Mouse (Mus musculus) neural tube, embryonic 12.5 days (tissue): ENCODE measurements at regions not wholly inside any gene's neighbourhood (a gene's known extent, or its start where the extent isn't known, plus 50 kb on each side); places are given as distances from the start of the nearest gene placed in this dataset.

Experiments
- ATAC-seq: fragments of 200-750 bp; cut with Nextera tagmentation; 2 replicates; pipeline ENCODE4 v1.8.0; 2017; ENCODE audit warnings: low read depth, mild to moderate bottlenecking, moderate TSS enrichment, moderate library complexity; ENCODE audit not compliant: low FRiP score
- H3K27ac ChIP-seq: fragments of 300-500 bp; sonication (generic); 2 replicates; pipeline ENCODE4 v1.5.1; 2016
- H3K27me3 ChIP-seq: fragments of 300-500 bp; sonication (generic); replicated peaks from 2 replicates; pipeline ENCODE4 v1.6.1; 2016; ENCODE audit warnings: mild to moderate bottlenecking
- H3K36me3 ChIP-seq: fragments of 300-500 bp; sonication (generic); 2 replicates; pipeline ENCODE4 v1.6.1; 2016; ENCODE audit warnings: mild to moderate bottlenecking
- H3K4me1 ChIP-seq: fragments of 300-500 bp; sonication (generic); 2 replicates; pipeline ENCODE4 v1.6.1; 2016
- H3K4me2 ChIP-seq: fragments of 300-500 bp; sonication (generic); replicated peaks from 2 replicates; pipeline ENCODE4 v1.6.1; 2016; ENCODE audit warnings: mild to moderate bottlenecking
- H3K4me3 ChIP-seq: fragments of 300-500 bp; sonication (generic); 2 replicates; pipeline ENCODE4 v1.5.1; 2016
- H3K9ac ChIP-seq: fragments of 300-500 bp; sonication (generic); 2 replicates; pipeline ENCODE4 v1.6.1; 2016; ENCODE audit warnings: mild to moderate bottlenecking
- H3K9me3 ChIP-seq: fragments of 300-500 bp; sonication (generic); 2 replicates; pipeline ENCODE4 v1.6.1; 2016; ENCODE audit warnings: mild to moderate bottlenecking
- WGBS: fragments of 180-500 bp; shearing (Covaris S2); methylation state at CpG from one replicate; pipeline ENCODE4 v1.1.7; 2016; 5-methylcytosine and 5-hydroxymethylcytosine counted together

DNA sequence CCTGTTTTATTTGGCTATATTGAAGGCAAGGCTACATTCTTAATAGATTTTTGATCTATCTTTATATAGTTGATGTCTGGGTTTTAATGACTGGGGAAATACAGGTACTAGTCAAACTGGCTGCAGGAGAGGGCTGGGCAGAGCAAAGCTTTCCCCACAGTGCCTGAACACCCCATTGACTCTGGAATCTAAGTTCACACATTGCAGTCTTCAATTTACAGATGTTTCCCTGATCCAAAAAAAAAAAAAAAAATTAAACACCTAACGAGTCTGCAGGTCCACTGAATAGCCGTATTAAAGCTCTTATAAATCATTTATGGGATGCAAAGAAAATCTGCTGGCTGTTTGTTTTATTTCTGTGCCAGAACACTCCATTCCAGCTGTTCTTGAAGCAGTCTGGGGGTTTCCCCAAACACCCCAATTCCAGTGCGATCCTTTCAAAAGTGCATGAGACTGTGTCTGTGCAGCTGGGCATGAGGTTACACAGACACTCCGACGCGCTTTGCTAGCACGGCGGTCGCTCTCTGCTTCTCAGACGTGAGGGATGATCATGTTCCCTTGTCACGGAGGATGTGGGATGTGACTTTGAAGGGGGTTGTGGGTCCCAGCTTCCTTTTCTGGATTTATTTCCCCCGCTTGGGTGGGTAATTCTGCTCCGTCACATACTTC is 173.3 kb upstream of the Tut7 start:
- Histone ChIP-seq H3K27me3 (no peaks in the 10 kb centered on the region), H3K36me3 (no peaks in the 10 kb centered on the region), H3K9me3 (no peaks in the 10 kb centered on the region), H3K27ac (no peak overlapping the region), H3K4me3 (no peak overlapping the region), H3K4me1 (no peaks in the 10 kb centered on the region), H3K9ac (no peak overlapping the region), H3K4me2 (no peak overlapping the region)
- 85% methylated on average over 13 of the region's 13 CpGs for WGBS
- ATAC-seq, result no peak

DNA sequence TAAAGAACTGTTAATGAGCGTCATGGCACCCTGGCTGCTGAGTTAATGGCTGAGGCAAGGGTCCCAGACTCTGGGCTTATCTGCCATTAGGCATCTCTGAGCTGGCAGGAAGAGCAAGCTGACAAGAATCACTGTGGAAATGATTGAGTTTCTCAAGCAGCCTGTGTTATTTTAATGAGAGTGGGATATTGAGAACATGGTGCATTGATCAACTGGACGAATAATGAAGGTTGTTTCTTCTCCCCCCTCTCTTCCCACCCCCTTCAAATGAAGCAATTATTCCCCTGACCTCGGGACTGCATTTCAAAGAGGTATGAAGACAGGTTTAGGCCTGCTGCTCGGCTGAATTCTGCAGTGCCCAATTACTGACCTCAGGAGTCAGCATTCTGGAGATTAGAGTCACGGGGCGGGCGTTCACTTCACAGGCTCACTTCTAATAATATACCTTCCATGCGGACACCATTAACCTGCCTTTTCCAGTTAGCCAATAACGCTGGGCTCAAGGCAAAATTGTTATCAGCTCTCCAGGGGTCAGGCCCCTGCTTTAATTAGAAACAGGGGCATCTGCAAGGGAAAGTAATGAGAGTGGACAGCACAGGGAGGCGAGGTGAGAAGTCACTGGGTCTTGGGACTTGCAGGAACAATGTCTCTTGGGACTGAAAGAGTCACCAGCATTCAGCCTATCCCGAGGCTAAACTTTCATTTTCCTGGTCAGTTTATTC is 170.0 kb upstream of the Tut7 start:
- no peak overlapping the region for H3K4me2 ChIP-seq
- ATAC-seq, result no peak
- no peaks in the 10 kb centered on the region; the same call in 1 of the 2 replicates for H3K9me3 ChIP-seq
- no peaks in the 10 kb centered on the region for H3K36me3 ChIP-seq
- no peak overlapping the region for H3K27ac ChIP-seq
- no peak overlapping the region for H3K9ac ChIP-seq
- peaks cover 6% of the 10 kb centered on the region; the same call in 1 of the 2 replicates for H3K4me1 ChIP-seq
- no peak overlapping the region for H3K4me3 ChIP-seq
- 68% methylated on average over 11 of the region's 11 CpGs for WGBS
- H3K27me3 ChIP-seq, result no peaks in the 10 kb centered on the region

DNA sequence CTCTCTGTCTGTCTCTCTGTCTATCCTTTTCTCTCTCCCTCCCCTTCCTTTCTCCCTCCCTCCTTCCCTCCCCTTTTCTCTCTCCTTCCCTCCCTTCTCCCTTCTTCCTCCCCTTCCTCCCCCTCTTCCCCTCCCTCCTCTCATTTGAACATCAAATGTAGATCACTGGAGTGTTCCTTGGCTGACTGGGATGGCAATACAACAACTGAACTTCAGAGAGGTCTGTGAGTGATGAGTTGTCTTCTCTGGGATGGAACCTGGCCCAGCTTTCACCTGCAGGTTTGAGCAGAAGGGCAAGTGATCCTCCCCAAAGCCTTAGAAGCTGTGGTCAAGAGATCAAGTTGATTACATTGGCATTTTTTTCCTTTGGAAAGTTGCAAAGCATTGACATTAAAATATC is 169.4 kb upstream of the Tut7 start:
- Histone ChIP-seq H3K4me2 (no peak overlapping the region), H3K9ac (no peak overlapping the region), H3K4me1 (peaks cover 6% of the 10 kb centered on the region; the same call in 1 of the 2 replicates), H3K36me3 (no peaks in the 10 kb centered on the region), H3K4me3 (no peak overlapping the region), H3K9me3 (no peaks in the 10 kb centered on the region; the same call in 1 of the 2 replicates), H3K27ac (no peak overlapping the region), H3K27me3 (no peaks in the 10 kb centered on the region)
- no peak for ATAC-seq

GRCm38 (mm10) chr13:59990402-59991280 is 167.7 kb upstream of the Tut7 start:
- no peaks in the 10 kb centered on the region; the same call in 1 of the 2 replicates for H3K9me3 ChIP-seq
- no peaks in the 10 kb centered on the region for H3K36me3 ChIP-seq
- no peak overlapping the region for H3K4me3 ChIP-seq
- H3K4me1 ChIP-seq, result peaks cover 6% of the 10 kb centered on the region; the same call in 1 of the 2 replicates
- no peak overlapping the region for H3K27ac ChIP-seq
- 66% methylated on average over 10 of the region's 10 CpGs for WGBS
- no peak overlapping the region for H3K4me2 ChIP-seq
- H3K9ac ChIP-seq, result no peak overlapping the region
- ATAC-seq, result no peak
- H3K27me3 ChIP-seq, result no peaks in the 10 kb centered on the region

DNA sequence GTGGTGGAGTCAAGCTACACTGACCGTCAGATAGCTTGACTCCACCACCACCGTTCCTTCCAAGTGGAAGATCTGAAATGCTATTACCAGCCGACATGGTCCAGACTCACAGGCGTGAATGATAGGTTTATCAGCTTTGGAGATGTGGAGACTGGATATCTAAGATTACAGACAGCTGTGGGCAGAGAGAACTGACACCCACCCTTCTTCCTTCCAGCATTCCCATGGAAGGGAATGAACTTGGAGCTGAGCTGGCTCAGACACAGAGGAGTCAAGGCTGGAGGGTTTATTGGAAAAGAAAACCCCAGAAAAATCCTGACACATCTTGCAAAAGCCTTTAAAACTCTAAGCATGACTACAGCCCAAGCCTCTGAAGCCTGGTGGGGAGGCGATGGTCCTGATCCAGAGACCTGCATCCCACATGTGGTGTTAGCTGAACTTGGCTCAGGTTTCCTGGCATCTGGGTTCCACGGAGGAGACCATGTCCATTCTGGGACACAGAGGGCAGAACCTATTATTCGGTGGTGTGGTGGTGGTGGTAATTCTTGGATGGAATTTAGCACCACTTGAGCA is 165.5 kb upstream of the Tut7 start:
- no peak overlapping the region for H3K9ac ChIP-seq
- peaks cover 6% of the 10 kb centered on the region; the same call in 1 of the 2 replicates for H3K4me1 ChIP-seq
- WGBS, result 87% methylated on average over 7 of the region's 7 CpGs
- H3K27ac ChIP-seq, result no peak overlapping the region
- H3K36me3 ChIP-seq, result no peaks in the 10 kb centered on the region
- H3K27me3 ChIP-seq, result no peaks in the 10 kb centered on the region
- no peak overlapping the region for H3K4me2 ChIP-seq
- no peak for ATAC-seq
- H3K4me3 ChIP-seq, result no peak overlapping the region
- H3K9me3 ChIP-seq, result no peaks in the 10 kb centered on the region; the same call in 1 of the 2 replicates

- Histone ChIP-seq H3K27ac (no peak overlapping the region), H3K4me3 (no peak overlapping the region), H3K27me3 (no peaks in the 10 kb centered on the region), H3K36me3 (no peaks in the 10 kb centered on the region), H3K4me1 (peaks cover 12% of the 10 kb centered on the region), H3K4me2 (no peak overlapping the region), H3K9me3 (no peaks in the 10 kb centered on the region), H3K9ac (no peak overlapping the region)
- ATAC-seq, result no peak
- 93% methylated on average over 5 of the region's 5 CpGs for WGBS
These were observed 153.5 kb upstream of the Tut7 start for GRCm38 (mm10) chr13:59976425-59976824.

DNA sequence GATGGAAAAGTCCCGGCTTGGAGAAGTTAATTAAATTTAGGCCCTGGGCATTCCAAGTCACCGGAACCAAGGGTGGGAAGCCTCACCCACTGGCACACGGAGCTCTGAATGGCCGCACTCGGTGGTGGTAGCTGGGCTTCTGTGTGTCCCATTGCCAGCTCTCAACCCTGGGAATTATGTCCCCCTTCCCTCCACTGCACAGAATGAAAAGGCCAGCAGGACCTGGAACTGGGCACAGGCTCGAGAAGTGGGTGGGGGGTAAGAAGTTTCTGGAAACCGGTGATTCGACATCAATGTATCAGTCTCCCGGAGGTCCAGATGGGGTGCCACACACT is 149.1 kb upstream of the Tut7 start:
- H3K27me3 ChIP-seq, result 0 out of 2 replicates have a peak, but pooled peaks cover 6% of the 10 kb centered on the region
- no peak overlapping the region for H3K9ac ChIP-seq
- no peaks in the 10 kb centered on the region for H3K9me3 ChIP-seq
- no peak overlapping the region for H3K4me3 ChIP-seq
- H3K4me2 ChIP-seq, result peak overlapping the region; percentile 56
- H3K27ac ChIP-seq, result no peak overlapping the region
- no peaks in the 10 kb centered on the region for H3K36me3 ChIP-seq
- 47% methylated on average over 9 of the region's 9 CpGs for WGBS
- H3K4me1 ChIP-seq, result peaks cover 23% of the 10 kb centered on the region
- peak; percentile 57 for ATAC-seq

DNA sequence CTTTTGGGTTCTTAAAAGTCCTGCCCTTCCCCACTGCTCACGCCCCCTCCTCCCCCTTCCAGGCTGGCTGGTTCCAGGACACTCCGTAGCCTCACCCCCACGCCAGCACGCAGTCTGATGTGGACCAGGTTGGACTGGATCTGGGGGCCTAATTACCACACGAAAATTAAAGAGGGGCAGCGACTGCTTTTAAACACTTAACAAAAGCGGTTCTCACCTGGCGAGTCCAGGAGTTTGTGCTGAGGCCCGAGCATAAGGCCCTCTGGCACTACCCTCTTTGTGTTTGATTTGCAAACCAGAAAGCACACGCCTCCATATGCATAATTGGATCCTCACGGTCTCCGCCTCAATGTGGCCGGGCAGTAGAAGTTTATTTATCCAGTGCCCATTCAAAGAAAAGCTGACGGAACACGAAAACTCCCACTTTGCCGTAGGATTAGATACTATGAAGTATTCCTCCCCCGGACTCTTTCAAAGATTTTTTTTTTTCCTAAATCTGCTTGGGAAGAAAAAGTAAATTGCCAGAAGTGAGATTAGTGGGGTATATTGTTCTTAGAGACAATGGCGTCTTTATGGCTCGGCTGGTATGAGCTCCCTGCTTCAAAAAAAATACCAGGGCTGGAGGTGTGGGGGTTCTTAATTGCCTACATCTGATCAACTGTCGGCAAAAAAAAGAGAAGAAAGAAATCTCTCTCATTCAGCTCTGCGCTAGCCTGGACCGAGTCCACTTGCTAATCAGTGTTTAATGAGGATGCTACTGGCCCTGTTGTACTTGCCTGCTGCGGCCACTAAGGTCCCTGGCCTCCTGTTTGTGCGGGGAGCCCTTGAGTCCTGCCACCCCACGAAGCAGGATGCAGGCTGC is 148.5 kb upstream of the Tut7 start:
- H3K9ac ChIP-seq, result no peak overlapping the region
- H3K4me2 ChIP-seq, result peak overlapping the region; percentile 56
- H3K27ac ChIP-seq, result 0 out of 2 replicates have a peak overlapping the region, but pooled peaks have one; percentile 26
- ATAC-seq, result peak; percentile 79
- WGBS, result 2% methylated on average over 25 of the region's 25 CpGs
- H3K4me3 ChIP-seq, result peak overlapping the region; percentile 4; the same call in 1 of the 2 replicates
- no peaks in the 10 kb centered on the region for H3K9me3 ChIP-seq
- H3K4me1 ChIP-seq, result peaks cover 23% of the 10 kb centered on the region
- H3K36me3 ChIP-seq, result no peaks in the 10 kb centered on the region
- H3K27me3 ChIP-seq, result 0 out of 2 replicates have a peak, but pooled peaks cover 6% of the 10 kb centered on the region

DNA sequence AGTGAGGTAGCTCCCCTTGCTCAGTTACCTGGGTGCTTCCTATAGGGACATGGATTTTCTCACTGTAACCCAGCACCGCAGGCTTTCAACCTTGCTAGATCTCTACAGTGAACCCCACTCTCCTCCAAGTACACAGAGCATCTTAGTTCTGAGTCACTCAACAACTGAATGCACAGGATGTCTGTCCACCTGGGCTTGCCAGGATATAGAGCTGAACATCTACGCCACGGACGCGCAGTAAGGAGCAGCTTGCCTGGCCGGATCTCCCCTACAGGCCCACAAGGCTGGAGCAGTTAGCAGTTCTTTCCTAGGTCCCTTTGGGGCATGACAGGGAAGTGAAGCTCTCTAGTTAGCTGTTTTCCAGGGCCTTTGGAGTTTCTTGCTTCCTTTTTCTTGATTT is 147.5 kb upstream of the Tut7 start:
- no peak overlapping the region for H3K4me3 ChIP-seq
- H3K4me1 ChIP-seq, result peaks cover 23% of the 10 kb centered on the region
- H3K27ac ChIP-seq, result no peak overlapping the region
- H3K4me2 ChIP-seq, result no peak overlapping the region
- H3K9ac ChIP-seq, result no peak overlapping the region
- no peak for ATAC-seq
- H3K9me3 ChIP-seq, result no peaks in the 10 kb centered on the region
- 0 out of 2 replicates have a peak, but pooled peaks cover 6% of the 10 kb centered on the region for H3K27me3 ChIP-seq
- 58% methylated on average over 6 of the region's 6 CpGs for WGBS
- no peaks in the 10 kb centered on the region for H3K36me3 ChIP-seq

DNA sequence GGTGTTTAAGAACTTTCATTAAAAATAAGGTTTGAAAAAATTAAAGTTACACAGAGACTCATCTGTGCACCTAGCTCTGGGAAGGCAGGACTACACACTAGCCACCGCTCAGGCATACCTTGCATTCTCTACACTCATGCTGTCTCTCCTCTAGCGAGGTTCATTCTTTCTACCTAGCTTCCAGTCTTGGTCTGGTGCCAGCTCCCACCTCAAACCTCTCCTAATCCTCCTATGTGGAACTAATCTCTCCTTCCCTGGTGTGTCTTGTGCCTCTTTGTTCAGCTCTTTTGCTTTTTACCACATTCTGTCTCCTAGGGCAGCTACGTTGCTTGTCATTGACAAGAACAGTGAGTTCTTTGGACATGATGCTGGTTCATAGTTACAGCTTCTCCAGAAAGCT is 146.5 kb upstream of the Tut7 start:
- Histone ChIP-seq H3K27me3 (0 out of 2 replicates have a peak, but pooled peaks cover 6% of the 10 kb centered on the region), H3K4me2 (no peak overlapping the region), H3K4me1 (peaks cover 23% of the 10 kb centered on the region), H3K4me3 (no peak overlapping the region), H3K9ac (no peak overlapping the region), H3K36me3 (no peaks in the 10 kb centered on the region), H3K9me3 (no peaks in the 10 kb centered on the region), H3K27ac (no peak overlapping the region)
- ATAC-seq, result no peak
- WGBS, result 76% methylated on average over 3 of the region's 3 CpGs

GRCm38 (mm10) chr13:59968584-59969240 is 145.8 kb upstream of the Tut7 start:
- no peak overlapping the region for H3K9ac ChIP-seq
- no peak overlapping the region for H3K4me3 ChIP-seq
- no peak for ATAC-seq
- WGBS, result 86% methylated on average over 19 of the region's 19 CpGs
- H3K9me3 ChIP-seq, result no peaks in the 10 kb centered on the region
- H3K4me2 ChIP-seq, result no peak overlapping the region
- 0 out of 2 replicates have a peak, but pooled peaks cover 6% of the 10 kb centered on the region for H3K27me3 ChIP-seq
- peaks cover 23% of the 10 kb centered on the region for H3K4me1 ChIP-seq
- H3K36me3 ChIP-seq, result no peaks in the 10 kb centered on the region
- H3K27ac ChIP-seq, result no peak overlapping the region
